Mouse (Mus musculus) liver, embryonic 16.5 days (tissue): ENCODE measurements around the gene Dhrs7b. TPM values are rescaled to one million over a fixed set of nuclear protein-coding genes. Genes with fewer than 3 reads are reported as not detected.
A peak's percentile ranks its signal among the peaks of the same experiment; 100 is the strongest.
"Not testable (repeated sequence)": the region's sequence is repeated elsewhere in the genome, so short reads cannot be mapped to it uniquely, and the experiment has no call there.

Experiments used
- ATAC-seq: fragments of 200-750 bp; cut with Nextera tagmentation; 2 replicates; pipeline ENCODE4 v1.8.0; 2017; ENCODE audit warnings: low read depth, mild to moderate bottlenecking, moderate number of reproducible peaks, moderate library complexity
- H3K27ac ChIP-seq: fragments of 300-500 bp; sonication (generic); 2 replicates; pipeline ENCODE4 v1.5.1; 2014; ENCODE audit warnings: mild to moderate bottlenecking, low read length
- H3K27me3 ChIP-seq: fragments of 300-500 bp; sonication (generic); 2 replicates; pipeline ENCODE4 v1.6.1; 2014; ENCODE audit warnings: low read depth, low read length, mixed read lengths; ENCODE audit not compliant: control insufficient read depth, insufficient read depth
- H3K36me3 ChIP-seq: fragments of 300-500 bp; sonication (generic); 2 replicates; pipeline ENCODE4 v1.6.1; 2014; ENCODE audit warnings: mild to moderate bottlenecking; ENCODE audit not compliant: control insufficient read depth, insufficient read depth
- H3K4me1 ChIP-seq: fragments of 300-500 bp; sonication (generic); 2 replicates; pipeline ENCODE4 v1.6.1; 2014; ENCODE audit warnings: low read depth, low read length, mixed read lengths; ENCODE audit not compliant: control insufficient read depth
- H3K4me2 ChIP-seq: fragments of 300-500 bp; sonication (generic); 2 replicates; pipeline ENCODE4 v1.6.1; 2014; ENCODE audit warnings: low read depth, low read length, mixed read lengths
- H3K4me3 ChIP-seq: fragments of 300-500 bp; sonication (generic); 2 replicates; pipeline ENCODE4 v1.5.1; 2014; ENCODE audit warnings: low read depth, mild to moderate bottlenecking, low read length
- H3K9ac ChIP-seq: fragments of 300-500 bp; sonication (generic); 2 replicates; pipeline ENCODE4 v1.6.1; 2014; ENCODE audit warnings: low read depth, low read length
- H3K9me3 ChIP-seq: fragments of 300-500 bp; sonication (generic); replicated peaks from 2 replicates; pipeline ENCODE4 v1.6.1; 2016; ENCODE audit warnings: low read length; ENCODE audit not compliant: control insufficient read depth
- WGBS: fragments of 180-500 bp; shearing (Covaris S2); extraction: QIAGEN DNeasy Blood & Tissue Kit; methylation state at CpG from one replicate; pipeline ENCODE4 v1.1.7; 2014; ENCODE audit not compliant: insufficient replicate concordance; 5-methylcytosine and 5-hydroxymethylcytosine counted together
- polyA plus RNA-seq: library from polyadenylated mRNA; unstranded; fragments of >200 nt; fragmentation: Nextera tagmentation; extraction: Ambion mirVana; gene quantifications from 2 replicates; pipeline ENCODE4 v1.2.1, GENCODE M21; 2015

Gene Dhrs7b
- polyA plus RNA-seq, 1 experiment from 2014 or later: 18.1 TPM

- Histone ChIP-seq H3K9ac (no peak overlapping the region), H3K4me3 (no peak overlapping the region), H3K4me1 (peaks cover 39% of the 10 kb centered on the region), H3K27ac (no peak overlapping the region), H3K9me3 (no peaks in the 10 kb centered on the region), H3K27me3 (no peaks in the 10 kb centered on the region), H3K36me3 (no peaks in the 10 kb centered on the region), H3K4me2 (no peak overlapping the region)
- ATAC-seq: no peak
- WGBS: 75% methylated on average over 6 of the region's 6 CpGs
These were observed 42.7 kb downstream of the Dhrs7b start for GRCm38 (mm10) chr11:60873101-60873500.

- H3K27ac ChIP-seq: peak overlapping the region; percentile 83
- H3K27me3 ChIP-seq: no peaks in the 10 kb centered on the region
- ATAC-seq: peak; percentile 53
- peak overlapping the region; percentile 94 for H3K4me3 ChIP-seq
- no peaks in the 10 kb centered on the region for H3K9me3 ChIP-seq
- peaks cover 45% of the 10 kb centered on the region for H3K4me1 ChIP-seq
- WGBS: under 1% methylated on average over 52 of the region's 52 CpGs
- H3K9ac ChIP-seq: peak overlapping the region; percentile 92
- no peaks in the 10 kb centered on the region for H3K36me3 ChIP-seq
- H3K4me2 ChIP-seq: peak overlapping the region; percentile 88
These were observed 47.7 kb downstream of the Dhrs7b start for GRCm38 (mm10) chr11:60878056-60878612.

- H3K27ac ChIP-seq: peak within 1 kb of the TSS; percentile 90
- H3K4me3 ChIP-seq: peak within 1 kb of the TSS; percentile 94
- ATAC-seq: peak; percentile 99
- no peaks in the 10 kb centered on the region for H3K27me3 ChIP-seq
- WGBS: under 1% methylated on average over 62 of the region's 62 CpGs
- no peaks in the 10 kb centered on the region for H3K36me3 ChIP-seq
- H3K9ac ChIP-seq: peak within 1 kb of the TSS; percentile 92
- peaks cover 41% of the 10 kb centered on the region for H3K4me1 ChIP-seq
- H3K9me3 ChIP-seq: no peaks in the 10 kb centered on the region
- H3K4me2 ChIP-seq: peak within 1 kb of the TSS; percentile 88
These were observed 48.4 kb downstream of the Dhrs7b start, which contains the start of gene Tmem11 for GRCm38 (mm10) chr11:60878675-60879294. Gene Tmem11 (minus strand): TSS chr11:60879272.

GRCm38 (mm10) chr11:60879423-60879822, 49.0 kb downstream of the Dhrs7b start:
- no peaks in the 10 kb centered on the region for H3K36me3 ChIP-seq
- H3K4me3 ChIP-seq: peak overlapping the region; percentile 94
- H3K9ac ChIP-seq: peak overlapping the region; percentile 92
- no peaks in the 10 kb centered on the region; the same call in 1 of the 2 replicates for H3K27me3 ChIP-seq
- peak overlapping the region; percentile 90 for H3K27ac ChIP-seq
- no peak for ATAC-seq
- peak overlapping the region; percentile 88 for H3K4me2 ChIP-seq
- WGBS: 1% methylated on average over 11 of the region's 11 CpGs
- peaks cover 35% of the 10 kb centered on the region for H3K4me1 ChIP-seq
- H3K9me3 ChIP-seq: no peaks in the 10 kb centered on the region

- H3K4me2 ChIP-seq: no peak overlapping the region
- no peaks in the 10 kb centered on the region for H3K36me3 ChIP-seq
- H3K27me3 ChIP-seq: no peaks in the 10 kb centered on the region; the same call in 1 of the 2 replicates
- peaks cover 26% of the 10 kb centered on the region for H3K4me1 ChIP-seq
- WGBS: 83% methylated on average over 4 of the region's 4 CpGs
- H3K9ac ChIP-seq: no peak overlapping the region
- no peak for ATAC-seq
- no peak overlapping the region for H3K4me3 ChIP-seq
- no peak overlapping the region for H3K27ac ChIP-seq
- H3K9me3 ChIP-seq: no peaks in the 10 kb centered on the region
These were observed 50.1 kb downstream of the Dhrs7b start for GRCm38 (mm10) chr11:60880559-60880958.

GRCm38 (mm10) chr11:60882386-60882785, 52.0 kb downstream of the Dhrs7b start:
- no peak overlapping the region for H3K4me2 ChIP-seq
- H3K9me3 ChIP-seq: no peaks in the 10 kb centered on the region
- peaks cover 10% of the 10 kb centered on the region for H3K4me1 ChIP-seq
- no peak overlapping the region for H3K9ac ChIP-seq
- no peaks in the 10 kb centered on the region; the same call in 1 of the 2 replicates for H3K27me3 ChIP-seq
- H3K27ac ChIP-seq: no peak overlapping the region
- H3K36me3 ChIP-seq: no peaks in the 10 kb centered on the region
- 53% methylated on average over 3 of the region's 3 CpGs for WGBS
- no peak overlapping the region for H3K4me3 ChIP-seq
- no peak for ATAC-seq

GRCm38 (mm10) chr11:60886986-60887385, 56.6 kb downstream of the Dhrs7b start:
- ATAC-seq, H3K4me1 ChIP-seq, H3K4me2 ChIP-seq, H3K4me3 ChIP-seq, H3K27ac ChIP-seq, H3K36me3 ChIP-seq, H3K27me3 ChIP-seq, H3K9ac ChIP-seq, H3K9me3 ChIP-seq: not testable (repeated sequence)
- WGBS: 82% methylated on average over 2 of the region's 3 CpGs

- Histone ChIP-seq H3K4me1 (no peaks in the 10 kb centered on the region), H3K27ac (no peak overlapping the region), H3K36me3 (no peaks in the 10 kb centered on the region), H3K9ac (no peak overlapping the region), H3K27me3 (no peaks in the 10 kb centered on the region), H3K4me2 (no peak overlapping the region), H3K9me3 (no peaks in the 10 kb centered on the region), H3K4me3 (no peak overlapping the region)
- 38% methylated on average over 2 of the region's 2 CpGs for WGBS
- no peak for ATAC-seq
These were observed 59.4 kb downstream of the Dhrs7b start for GRCm38 (mm10) chr11:60889861-60890260.

- ATAC-seq: no peak
- WGBS: 52% methylated on average over 6 of the region's 6 CpGs
- Histone ChIP-seq H3K36me3 (no peaks in the 10 kb centered on the region), H3K4me2 (no peak overlapping the region), H3K4me3 (no peak overlapping the region), H3K27me3 (no peaks in the 10 kb centered on the region), H3K9ac (no peak overlapping the region), H3K9me3 (no peaks in the 10 kb centered on the region), H3K27ac (no peak overlapping the region), H3K4me1 (no peaks in the 10 kb centered on the region)
These were observed 59.9 kb downstream of the Dhrs7b start for GRCm38 (mm10) chr11:60890286-60890685.
